Mouse (Mus musculus): ENCODE results near the gene Ttc23l. TPM values are rescaled to one million over a fixed set of nuclear protein-coding genes. Genes with fewer than 3 reads are reported as not detected.
"Not testable (repeated sequence)": the region's sequence is repeated elsewhere in the genome, so short reads cannot be mapped to it uniquely, and the experiment has no call there.

The Ttc23l gene
- not detected for total RNA-seq (2021)

DNA sequence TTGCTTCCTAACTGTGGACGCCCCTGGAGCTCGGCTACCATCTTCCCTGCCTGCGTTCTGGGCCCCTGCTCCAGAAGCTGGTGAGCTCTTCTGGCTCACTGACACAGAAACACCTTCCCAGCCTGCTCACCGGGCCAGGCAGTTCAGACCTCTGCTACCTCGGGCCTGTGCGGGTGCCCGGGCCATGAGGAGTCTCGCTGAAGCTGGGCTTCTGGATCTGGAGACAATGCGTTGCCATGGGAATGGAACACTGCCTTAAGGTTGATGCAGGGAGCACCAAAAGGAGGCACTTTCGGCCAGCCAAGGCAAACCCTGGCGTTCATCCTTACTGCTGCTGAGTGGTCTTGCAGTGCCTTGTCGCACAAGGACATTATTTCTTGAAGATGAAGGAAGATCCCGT is at the start of gene Ttc23l:
Gene Ttc23l, minus strand, starts transcription at position 204 of the 400 bp plus-strand sequence.
- no peak for DNase-seq (ENCODE audit: extremely low spot score in 1 of 2, low spot score in 1 of 2)

DNA sequence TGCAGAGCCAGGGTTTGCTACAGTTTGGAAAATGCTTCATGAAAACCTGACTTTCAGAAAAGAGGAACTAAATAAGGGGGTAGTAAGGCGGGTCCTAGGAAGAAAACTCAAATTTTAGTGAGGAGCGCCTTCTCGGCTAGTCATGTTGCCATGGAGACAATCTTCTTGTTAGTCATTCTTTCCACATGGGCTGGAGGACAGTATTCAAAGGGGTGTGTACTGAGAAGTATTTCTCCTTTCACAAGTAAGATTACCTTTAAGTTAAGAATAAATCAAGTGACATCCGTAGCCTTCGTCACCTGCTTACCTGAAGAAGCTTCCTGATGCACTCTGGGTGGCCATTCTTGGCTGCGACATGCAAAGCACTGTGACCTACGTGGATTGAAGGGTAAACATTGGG is 40.9 kb upstream of the Ttc23l start:
- DNase-seq (ENCODE audit: extremely low spot score in 1 of 2, low spot score in 1 of 2): no peak

DNA sequence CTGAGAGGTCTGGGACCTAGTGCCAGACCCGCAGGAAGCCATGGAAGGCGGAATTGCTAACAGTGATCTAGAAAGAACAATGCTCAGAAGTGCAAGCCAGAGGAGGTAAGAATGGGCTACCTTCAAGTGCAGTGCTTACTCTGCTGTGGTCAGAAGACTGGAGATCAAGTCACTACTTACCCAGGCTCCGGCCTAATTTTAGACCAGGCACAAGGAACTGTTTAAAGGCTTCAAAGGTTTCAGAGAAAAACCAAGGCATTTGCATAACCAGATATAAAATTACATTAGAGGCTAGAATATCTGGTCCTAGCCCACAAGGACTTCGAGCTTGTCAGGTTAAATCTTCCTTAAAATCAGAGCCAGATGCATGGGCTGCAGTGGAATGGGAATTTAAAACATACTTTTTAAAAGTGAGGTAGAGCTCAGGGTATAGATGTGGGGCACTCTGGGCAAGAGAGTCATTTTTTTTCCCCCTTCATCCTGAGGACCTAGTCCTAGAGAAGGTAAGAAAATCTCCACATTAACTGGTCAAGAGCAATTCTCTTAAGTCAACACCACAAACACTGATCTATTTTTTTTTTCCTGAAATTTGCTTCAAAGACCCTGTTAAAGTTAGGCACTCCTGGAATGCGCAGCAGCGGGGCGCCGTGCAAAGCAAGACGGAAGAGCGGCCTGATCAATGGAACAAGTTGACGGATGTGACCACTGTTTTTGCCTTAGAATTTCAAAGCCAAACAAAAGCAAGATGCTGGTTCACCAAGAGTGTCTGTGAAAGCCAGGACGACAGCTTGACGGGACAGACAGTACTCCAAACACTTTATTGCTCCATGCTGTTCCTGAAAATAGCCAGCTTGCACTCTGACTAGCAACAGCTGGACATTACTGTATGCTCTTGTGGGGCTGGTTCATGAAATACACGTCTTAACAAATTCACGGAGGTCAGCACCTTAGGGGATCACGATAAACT is 40.1 kb upstream of the Ttc23l start:
- no peak for DNase-seq (ENCODE audit: extremely low spot score in 1 of 2, low spot score in 1 of 2)

GRCm38 (mm10) chr15:10596871-10597270 is 38.4 kb upstream of the Ttc23l start:
- DNase-seq (ENCODE audit: extremely low spot score in 1 of 2, low spot score in 1 of 2): no peak

GRCm38 (mm10) chr15:10595408-10595807 is 36.9 kb upstream of the Ttc23l start:
- no peak for DNase-seq (ENCODE audit: extremely low spot score in 1 of 2, low spot score in 1 of 2)

- no peak for DNase-seq (ENCODE audit: extremely low spot score in 1 of 2, low spot score in 1 of 2)
Observed at GRCm38 (mm10) chr15:10594910-10595309, 36.4 kb upstream of the Ttc23l start.

DNA sequence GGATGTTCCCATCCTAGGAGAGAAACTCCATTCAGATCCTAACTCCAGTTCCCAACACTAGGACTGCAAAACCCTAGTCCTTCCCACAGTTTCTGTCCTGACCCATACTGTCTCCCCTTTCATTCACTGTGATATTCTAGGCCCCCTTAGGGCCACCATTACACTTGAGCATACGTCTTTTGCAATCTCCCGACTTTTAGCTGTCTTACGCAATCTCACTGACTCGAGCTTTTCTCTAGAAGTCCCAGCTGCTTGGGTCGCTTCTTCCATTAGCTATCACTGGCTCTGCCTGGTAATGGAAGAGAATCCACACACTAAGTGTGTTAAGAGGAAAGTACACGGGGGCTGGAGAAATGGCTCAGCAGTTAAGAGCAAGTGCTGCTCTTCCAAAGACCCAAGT is 34.6 kb upstream of the Ttc23l start:
- no peak for DNase-seq (ENCODE audit: extremely low spot score in 1 of 2, low spot score in 1 of 2)

DNA sequence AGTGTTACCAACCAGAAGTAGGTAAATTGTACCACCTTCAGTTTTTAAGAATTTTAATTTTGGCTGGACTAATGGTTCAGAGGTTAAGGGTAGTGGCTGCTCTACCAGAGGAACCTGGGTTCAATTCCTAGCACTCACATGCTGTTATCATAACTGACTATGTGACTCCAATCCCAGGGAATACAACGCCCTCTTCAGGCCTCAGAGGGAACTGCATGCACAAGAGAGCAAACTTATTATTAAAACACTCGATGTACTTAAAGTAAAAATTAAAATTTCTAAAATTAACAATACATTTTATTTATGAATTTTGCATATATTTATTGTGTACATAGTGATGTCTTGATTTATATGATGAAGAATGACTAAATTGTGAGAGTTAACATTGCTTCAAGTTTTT is 28.1 kb upstream of the Ttc23l start:
- no peak for DNase-seq (ENCODE audit: extremely low spot score in 1 of 2, low spot score in 1 of 2)

DNA sequence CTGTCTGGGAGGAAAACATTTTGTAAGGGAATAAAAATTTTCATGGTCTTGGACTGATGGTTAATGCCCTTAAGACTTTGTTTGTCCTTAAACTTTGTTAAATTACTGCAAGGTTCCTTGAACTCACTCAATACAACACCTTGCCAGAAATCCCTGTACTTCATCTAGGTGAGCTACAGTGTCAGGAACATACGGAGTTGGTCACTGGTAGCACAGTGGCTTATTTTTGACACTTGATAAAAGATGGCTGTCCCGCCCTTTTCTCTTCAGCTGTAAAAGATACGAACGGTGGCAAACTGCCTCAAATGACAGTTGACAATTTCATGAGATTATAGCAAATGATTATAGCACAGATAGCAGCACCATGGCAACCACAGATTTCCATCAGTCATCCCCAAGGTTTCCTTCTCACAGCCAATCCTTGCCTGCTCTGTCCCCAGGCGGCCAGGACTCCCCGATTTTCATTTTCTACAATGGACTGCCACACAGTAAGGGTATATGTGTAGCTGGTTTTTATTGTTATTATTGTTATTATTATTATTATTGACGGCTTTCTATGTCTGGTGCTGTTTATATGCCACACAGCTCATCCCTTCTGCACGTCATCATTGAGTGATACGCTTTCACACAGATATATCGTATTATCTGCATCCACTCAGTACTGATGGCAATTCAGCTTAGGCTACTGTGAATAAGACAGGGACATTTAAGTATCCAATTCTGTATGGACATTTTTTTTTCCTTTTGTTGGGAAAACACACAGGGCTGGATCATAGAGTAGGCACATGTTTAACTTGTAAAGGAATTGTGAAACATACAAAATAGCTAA is 26.1 kb upstream of the Ttc23l start:
- DNase-seq (ENCODE audit: extremely low spot score in 1 of 2, low spot score in 1 of 2): no peak

DNA sequence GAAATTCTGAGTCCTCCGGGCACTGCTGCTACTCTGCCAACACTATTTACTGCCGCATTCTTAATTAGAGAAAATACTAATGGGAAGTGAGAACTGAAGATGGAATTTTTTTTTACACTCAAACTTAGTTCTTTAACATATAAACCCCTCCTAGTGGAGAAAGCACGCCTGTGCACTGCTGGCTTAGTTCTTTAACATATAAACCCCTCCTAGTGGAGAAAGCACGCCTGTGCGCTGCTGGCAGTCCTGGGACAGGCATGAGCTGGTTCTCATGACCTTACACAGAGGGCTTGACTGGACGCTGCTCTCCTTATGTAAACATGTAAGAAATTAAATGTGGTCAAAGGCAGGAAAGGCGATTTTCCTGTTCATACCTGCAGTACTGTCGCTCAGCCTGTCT is 24.9 kb upstream of the Ttc23l start:
- peak in 1 of 2 experiments; percentile 15 for DNase-seq (ENCODE audit: extremely low spot score in 1 of 2, low spot score in 1 of 2)

GRCm38 (mm10) chr15:10579159-10579558 is 20.7 kb upstream of the Ttc23l start:
- no peak for DNase-seq (ENCODE audit: extremely low spot score in 1 of 2, low spot score in 1 of 2)

DNA sequence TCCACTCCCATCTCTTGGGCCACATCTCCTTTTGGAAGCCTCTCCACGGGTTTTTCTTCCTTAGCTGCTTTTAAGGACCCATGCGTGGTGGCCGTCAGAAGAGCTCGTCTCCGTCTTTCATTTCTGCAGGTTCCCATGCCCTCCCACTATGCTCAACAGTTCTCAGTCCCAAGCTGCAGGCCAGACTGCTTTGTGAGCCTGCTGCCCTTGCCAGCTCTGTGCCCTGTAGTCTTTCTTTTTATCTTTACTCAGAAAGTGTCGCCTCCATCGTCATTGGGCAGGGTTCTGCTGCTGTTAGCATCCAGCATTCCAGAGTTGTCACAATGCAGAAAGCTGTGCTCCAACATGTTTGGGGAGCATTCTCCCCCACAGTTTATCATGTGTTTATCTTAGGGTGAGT is 8.0 kb upstream of the Ttc23l start:
- DNase-seq (ENCODE audit: extremely low spot score in 1 of 2, low spot score in 1 of 2): no peak

DNA sequence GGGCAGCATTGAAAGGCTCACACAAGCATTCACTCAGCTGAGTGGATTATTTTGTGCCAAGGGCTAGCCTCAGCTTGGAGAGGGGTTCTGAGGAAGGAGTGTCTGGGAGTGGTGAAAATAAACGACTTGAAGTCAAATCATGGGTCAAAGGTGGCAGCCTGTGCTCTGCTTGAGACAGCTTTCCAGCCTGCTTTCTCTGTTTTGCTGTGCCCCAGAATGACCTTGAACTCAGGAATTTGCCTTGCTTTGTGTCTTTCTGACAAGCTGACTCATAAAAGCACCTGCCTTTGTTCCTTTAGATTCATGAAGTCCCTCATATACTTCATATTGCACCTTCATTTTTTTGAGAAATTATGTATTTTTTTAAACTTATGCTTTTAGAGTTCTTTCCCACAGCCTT is 5.7 kb upstream of the Ttc23l start:
- DNase-seq (ENCODE audit: extremely low spot score in 1 of 2, low spot score in 1 of 2): no peak

- DNase-seq (ENCODE audit: extremely low spot score in 1 of 2, low spot score in 1 of 2): no peak
Observed at GRCm38 (mm10) chr15:10562281-10562680, 3.8 kb upstream of the Ttc23l start.

- DNase-seq (ENCODE audit: extremely low spot score in 1 of 2, low spot score in 1 of 2): no peak
Observed at GRCm38 (mm10) chr15:10560005-10560404, 1.5 kb upstream of the Ttc23l start.

DNA sequence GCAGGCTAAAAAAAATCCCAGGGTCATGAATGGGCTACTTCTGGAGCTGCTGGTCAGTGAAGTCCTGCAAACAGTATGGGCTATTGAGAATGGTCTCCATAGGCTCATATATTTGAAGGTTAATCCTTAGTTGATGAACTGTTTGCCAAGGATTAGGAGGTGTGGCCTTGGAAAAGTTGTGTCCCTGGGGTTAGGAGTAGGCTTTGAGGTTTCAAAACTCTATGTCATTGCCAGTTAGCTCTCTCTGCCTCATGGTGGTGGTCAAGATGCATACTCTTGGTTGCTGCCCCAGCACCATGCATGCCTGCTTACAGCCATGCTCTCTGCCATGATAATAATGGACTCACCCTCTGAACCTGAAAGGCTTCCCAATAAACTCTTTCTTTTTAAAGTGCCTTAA is 4.1 kb downstream of the Ttc23l start:
- no peak for DNase-seq (ENCODE audit: extremely low spot score in 1 of 2, low spot score in 1 of 2)

- DNase-seq (ENCODE audit: extremely low spot score in 1 of 2, low spot score in 1 of 2): no peak
Observed at GRCm38 (mm10) chr15:10540271-10541088, 18.0 kb downstream of the Ttc23l start.

GRCm38 (mm10) chr15:10535969-10536368 is 22.5 kb downstream of the Ttc23l start:
- DNase-seq (ENCODE audit: extremely low spot score in 1 of 2, low spot score in 1 of 2): no peak

DNA sequence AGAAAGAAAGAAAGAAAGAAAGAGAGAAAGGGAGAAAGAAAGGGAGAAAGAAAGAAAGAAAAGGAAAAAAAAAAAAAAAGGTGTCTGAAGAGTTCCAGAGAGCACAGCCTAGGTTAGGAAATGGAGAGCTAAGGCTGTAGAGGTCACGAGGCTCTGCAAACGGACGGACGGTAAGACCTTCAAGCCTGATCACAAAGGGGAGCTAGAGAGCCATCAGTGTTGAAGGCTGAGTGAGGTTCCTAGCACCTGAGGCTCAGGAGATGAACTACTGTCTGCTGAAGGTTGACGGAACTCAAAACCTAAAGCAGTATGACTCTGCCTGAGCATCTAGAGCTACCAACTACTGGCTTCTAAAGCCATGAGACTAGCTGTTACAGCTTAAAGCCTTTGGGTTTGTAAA is 23.9 kb downstream of the Ttc23l start:
- DNase-seq (ENCODE audit: extremely low spot score in 1 of 2, low spot score in 1 of 2): no peak

- not testable (repeated sequence) for DNase-seq (ENCODE audit: extremely low spot score in 1 of 2, low spot score in 1 of 2)
Observed at GRCm38 (mm10) chr15:10533361-10533760, 25.1 kb downstream of the Ttc23l start.

DNA sequence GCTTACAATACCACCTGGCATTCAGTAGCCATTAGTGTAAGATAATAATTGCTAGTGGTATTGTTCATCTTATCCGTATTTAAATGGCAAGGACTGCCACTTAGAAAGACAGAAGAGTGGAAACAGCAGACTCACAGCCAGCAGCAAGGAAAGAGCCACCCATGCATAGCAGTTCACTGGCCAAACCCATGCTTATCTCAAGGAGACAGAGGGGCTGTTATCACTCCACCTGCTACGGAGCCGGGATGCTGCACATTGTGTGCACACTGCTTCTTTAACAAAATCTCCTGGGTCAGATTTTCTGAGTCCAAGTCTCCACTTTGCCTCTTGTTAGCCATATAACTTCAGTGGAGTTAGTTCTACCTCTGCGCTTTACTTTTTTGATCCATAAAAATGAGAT is 27.1 kb downstream of the Ttc23l start:
- DNase-seq (ENCODE audit: extremely low spot score in 1 of 2, low spot score in 1 of 2): no peak

Measured in layer of hippocampus, postnatal 25 days (tissue).